Mouse (Mus musculus) limb, embryonic 14.5 days (tissue): ENCODE measurements at regions not wholly inside any gene's neighbourhood (a gene's known extent, or its start where the extent isn't known, plus 50 kb on each side); places are given as distances from the start of the nearest gene placed in this dataset.
A peak's percentile ranks its signal among the peaks of the same experiment; 100 is the strongest.

Source experiments
- ATAC-seq: fragments of 200-750 bp; cut with Nextera tagmentation; 2 replicates; pipeline ENCODE4 v1.8.0; 2017; ENCODE audit warnings: low read depth, moderate number of reproducible peaks, moderate TSS enrichment; ENCODE audit not compliant: low FRiP score
- DNase-seq: peaks from one replicate; pipeline ENCODE4 v3.0.0-alpha.2; 2015; ENCODE audit warnings: low spot score
- H3K27ac ChIP-seq: fragments of 300-500 bp; sonication (generic); replicated peaks from 2 replicates; pipeline ENCODE4 v1.5.1; 2014; ENCODE audit warnings: low read depth, mild to moderate bottlenecking, low read length, moderate library complexity, mixed read lengths
- H3K27me3 ChIP-seq: fragments of 300-500 bp; sonication (generic); 2 replicates; pipeline ENCODE4 v1.6.1; 2014; ENCODE audit warnings: low read length, mixed read lengths; ENCODE audit not compliant: control insufficient read depth, insufficient read depth
- H3K36me3 ChIP-seq: fragments of 300-500 bp; sonication (generic); 2 replicates; pipeline ENCODE4 v1.6.1; 2014; ENCODE audit warnings: mild to moderate bottlenecking, low read length, moderate library complexity, mixed read lengths; ENCODE audit not compliant: control insufficient read depth, insufficient read depth
- H3K4me1 ChIP-seq: fragments of 300-500 bp; sonication (generic); 2 replicates; pipeline ENCODE4 v1.6.1; 2014; ENCODE audit warnings: antibody characterized with exemption, low read length, mixed read lengths; ENCODE audit not compliant: control insufficient read depth, insufficient read depth
- H3K4me2 ChIP-seq: fragments of 300-500 bp; sonication (generic); replicated peaks from 2 replicates; pipeline ENCODE4 v1.6.1; 2014; ENCODE audit warnings: low read depth, mild to moderate bottlenecking, low read length, moderate library complexity; ENCODE audit not compliant: severe bottlenecking
- H3K4me3 ChIP-seq: fragments of 300-500 bp; sonication (generic); replicated peaks from 2 replicates; pipeline ENCODE4 v1.5.1; 2014; ENCODE audit warnings: low read length
- H3K9ac ChIP-seq: fragments of 300-500 bp; sonication (generic); 2 replicates; pipeline ENCODE4 v1.6.1; 2014; ENCODE audit warnings: mild to moderate bottlenecking, low read depth, low read length, moderate library complexity; ENCODE audit not compliant: severe bottlenecking
- H3K9me3 ChIP-seq: fragments of 300-500 bp; sonication (generic); 2 replicates; pipeline ENCODE4 v1.6.1; 2016; ENCODE audit warnings: low read length; ENCODE audit not compliant: control insufficient read depth
- POLR2A ChIP-seq: fragments of 200-500 bp; IDR thresholded peaks from 2 replicates; pipeline ENCODE4 v1.8.0; 2012; ENCODE audit warnings: inconsistent platforms, mild to moderate bottlenecking, moderate library complexity, borderline replicate concordance; ENCODE audit not compliant: insufficient read depth, insufficient read length; ENCODE audit errors: extremely low read depth
- WGBS: fragments of 180-500 bp; shearing (Covaris S2); extraction: QIAGEN DNeasy Blood & Tissue Kit; methylation state at CpG from one replicate; pipeline ENCODE4 v1.1.7; 2014; 5-methylcytosine and 5-hydroxymethylcytosine counted together

GRCm38 (mm10) chr3:52879700-52880099 lies 137.3 kb downstream of the Cog6 start:
- DNase-seq (peak; percentile 6), ATAC-seq (peak; percentile 26; the same call in 1 of the 2 replicates)
- Histone ChIP-seq H3K4me1 (peaks cover 8% of the 10 kb centered on the region), H3K9me3 (no peaks in the 10 kb centered on the region), H3K9ac (no peak overlapping the region), H3K36me3 (no peaks in the 10 kb centered on the region), H3K4me3 (no peak overlapping the region), H3K27me3 (no peaks in the 10 kb centered on the region), H3K4me2 (no peak overlapping the region), H3K27ac (no peak overlapping the region)
- no peak for TF ChIP-seq POLR2A
- WGBS, result 75% methylated on average over 10 of the region's 10 CpGs

DNA sequence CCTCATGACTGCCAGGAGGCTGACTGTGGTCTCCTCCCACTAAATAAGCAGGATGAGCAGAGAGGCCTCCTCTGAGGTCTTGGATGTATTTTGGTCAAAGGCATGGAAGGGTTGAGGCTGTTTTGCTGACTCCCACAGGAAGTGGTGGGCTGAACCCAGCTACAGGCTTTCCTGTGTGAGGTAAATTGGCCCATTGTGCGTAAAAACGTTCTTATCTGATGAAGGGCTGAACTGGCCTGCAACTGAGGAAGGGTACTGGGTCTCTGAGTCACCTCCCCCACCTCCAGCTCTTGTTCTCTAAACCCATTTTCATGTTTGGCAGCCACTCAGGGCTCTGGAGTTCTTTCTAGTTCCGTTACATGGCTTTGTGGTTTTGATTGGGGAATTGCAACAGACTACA lies 138.7 kb downstream of the Cog6 start:
- WGBS, result 44% methylated on average over 3 of the region's 3 CpGs
- Histone ChIP-seq H3K27me3 (no peaks in the 10 kb centered on the region), H3K4me1 (peaks cover 8% of the 10 kb centered on the region), H3K36me3 (no peaks in the 10 kb centered on the region), H3K27ac (no peak overlapping the region), H3K4me2 (no peak overlapping the region), H3K9ac (no peak overlapping the region), H3K9me3 (no peaks in the 10 kb centered on the region), H3K4me3 (no peak overlapping the region)
- no peak for TF ChIP-seq POLR2A
- DNase-seq, result no peak
- no peak for ATAC-seq

GRCm38 (mm10) chr3:52872260-52872659 lies 144.8 kb downstream of the Cog6 start:
- no peak overlapping the region for H3K27ac ChIP-seq
- DNase-seq (no peak), ATAC-seq (no peak)
- no peaks in the 10 kb centered on the region for H3K4me1 ChIP-seq
- H3K9ac ChIP-seq, result no peak overlapping the region
- WGBS, result 77% methylated on average over 5 of the region's 5 CpGs
- H3K9me3 ChIP-seq, result no peaks in the 10 kb centered on the region
- no peak overlapping the region for H3K4me2 ChIP-seq
- H3K27me3 ChIP-seq, result no peaks in the 10 kb centered on the region
- H3K4me3 ChIP-seq, result no peak overlapping the region
- no peaks in the 10 kb centered on the region for H3K36me3 ChIP-seq
- no peak for TF ChIP-seq POLR2A

DNA sequence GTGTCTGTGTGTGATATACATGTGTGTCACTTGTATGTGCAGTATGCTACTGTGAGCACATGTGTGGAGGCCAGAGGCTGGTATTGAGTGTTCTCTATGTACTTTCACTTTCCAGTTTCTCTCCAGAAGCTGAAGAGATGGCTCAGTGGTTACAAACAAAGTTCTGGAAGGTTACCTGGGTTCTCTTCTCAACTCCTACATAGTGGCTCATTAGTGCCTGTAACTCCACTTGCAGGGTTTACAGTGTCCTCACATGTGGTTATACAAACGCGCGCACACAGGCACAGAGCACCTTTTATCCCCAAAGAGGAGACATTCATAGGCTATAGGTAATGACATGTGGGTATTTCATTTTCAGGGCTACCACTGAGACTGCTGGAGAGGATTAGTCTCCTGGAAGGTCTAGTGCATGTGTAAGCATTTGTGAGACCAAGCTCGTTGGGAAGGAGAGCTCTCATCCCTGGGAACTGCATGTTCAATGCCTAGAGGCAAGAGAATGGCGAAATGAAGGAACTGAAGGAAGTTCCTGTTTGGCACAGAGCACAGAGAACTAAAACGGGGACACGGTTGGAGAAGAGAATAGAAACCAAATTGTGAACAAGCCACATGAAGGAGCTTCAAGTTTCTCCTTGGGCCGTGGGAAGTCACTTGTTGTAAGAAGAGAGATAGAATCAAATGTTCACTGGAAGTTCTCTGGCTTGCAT lies 153.7 kb downstream of the Cog6 start:
- no peak overlapping the region for H3K9ac ChIP-seq
- 77% methylated on average over 8 of the region's 8 CpGs for WGBS
- 0 out of 2 replicates have a peak, but pooled peaks cover 2% of the 10 kb centered on the region for H3K4me1 ChIP-seq
- TF ChIP-seq POLR2A, result no peak
- ATAC-seq (no peak), DNase-seq (no peak)
- H3K27ac ChIP-seq, result no peak overlapping the region
- no peaks in the 10 kb centered on the region for H3K9me3 ChIP-seq
- H3K27me3 ChIP-seq, result no peaks in the 10 kb centered on the region
- no peaks in the 10 kb centered on the region for H3K36me3 ChIP-seq
- H3K4me2 ChIP-seq, result no peak overlapping the region
- no peak overlapping the region for H3K4me3 ChIP-seq

- TF ChIP-seq POLR2A, result no peak
- DNase-seq, result no peak
- no peaks in the 10 kb centered on the region for H3K36me3 ChIP-seq
- 0 out of 2 replicates have a peak, but pooled peaks cover 2% of the 10 kb centered on the region for H3K4me1 ChIP-seq
- no peak for ATAC-seq
- H3K27me3 ChIP-seq, result no peaks in the 10 kb centered on the region
- no peaks in the 10 kb centered on the region for H3K9me3 ChIP-seq
- H3K4me2 ChIP-seq, result no peak overlapping the region
- 88% methylated on average over 4 of the region's 4 CpGs for WGBS
- no peak overlapping the region for H3K9ac ChIP-seq
- H3K4me3 ChIP-seq, result no peak overlapping the region
- H3K27ac ChIP-seq, result no peak overlapping the region
These were observed 155.0 kb downstream of the Cog6 start for GRCm38 (mm10) chr3:52862026-52862425.
